Mouse (Mus musculus): ENCODE results near the gene Cdc73. TPM values are rescaled to one million over a fixed set of nuclear protein-coding genes. Genes with fewer than 3 reads are reported as not detected.

The Cdc73 gene
- total RNA-seq (2012; rRNA removed) (13.4 and 16.7 TPM in 2 replicates), total RNA-seq (2014; rRNA removed) (18.0 and 21.5 TPM in 2 replicates), polyA plus RNA-seq (2012; ENCODE audit: insufficient read length, low read depth) (84.8 and 85.0 TPM in 2 replicates)

- H3K36me3 ChIP-seq (replicated peaks in 1 of 2; ENCODE audit: control insufficient read depth in 1 of 2, insufficient read depth in 1 of 2, low read length in 1 of 2), result peaks cover 3 to 14% of the 10 kb centered on the region in 2 experiments
- in situ Hi-C loops (cut with MboI; ENCODE audit: low pct_ligation_motif_present, low pct_unique_long_range_greater_than_20kb, low sequenced_read_pairs), result no loop called here
- 0 out of 2 replicates have a peak, but pooled peaks have one; percentile 16 for TF ChIP-seq SIN3A (IDR thresholded peaks at IDR 0.05; ENCODE audit: low read length)
- TF ChIP-seq ZMIZ1 (IDR thresholded peaks at IDR 0.05; ENCODE audit: low read depth, low read length), result no peak; the same call in 1 of the 2 replicates
- peak in 1 of 2 experiments; percentile 77; a peak in 2 of 4 replicates for TF ChIP-seq CTCF (conservative IDR thresholded peaks at IDR 0.05 in 1 of 2, IDR thresholded peaks at IDR 0.05 in 1 of 2; ENCODE audit: low read depth in 2 of 2, low read length in 2 of 2)
- no peak for TF ChIP-seq ZNF384 (IDR thresholded peaks at IDR 0.05; ENCODE audit: low read depth, low read length)
- no peak for TF ChIP-seq MAZ (IDR thresholded peaks at IDR 0.05; ENCODE audit: low read depth, low read length)
- TF ChIP-seq NELFE (IDR thresholded peaks at IDR 0.05; ENCODE audit: low read depth, low read length), result peak; percentile 70
- TF ChIP-seq POLR2A (IDR thresholded peaks at IDR 0.05; ENCODE audit: low read depth, low read length), result peak; percentile 72; the same call in 1 of the 2 replicates
- no peak for TF ChIP-seq ZC3H11A (IDR thresholded peaks at IDR 0.05; ENCODE audit: low read depth, low read length)
- TF ChIP-seq SMC3 (IDR thresholded peaks at IDR 0.05; ENCODE audit: low read depth, low read length), result peak; percentile 46
- no peak for TF ChIP-seq USF1 (IDR thresholded peaks at IDR 0.05; ENCODE audit: low read depth, low read length)
- peak; percentile 51; the same call in 1 of the 2 replicates for TF ChIP-seq MAX (IDR thresholded peaks at IDR 0.05; ENCODE audit: low read length)
- TF ChIP-seq CHD2 (IDR thresholded peaks at IDR 0.05; ENCODE audit: low read length), result no peak
- no peak for TF ChIP-seq IRF4 (IDR thresholded peaks at IDR 0.05; ENCODE audit: low read depth, low read length)
- peak; percentile 27 for TF ChIP-seq BHLHE40 (IDR thresholded peaks at IDR 0.05; ENCODE audit: low read depth, low read length)
- no peak for TF ChIP-seq E2F4 (IDR thresholded peaks at IDR 0.05; ENCODE audit: insufficient replicate concordance, low read depth, low read length)
- no peak for TF ChIP-seq ETS1 (conservative IDR thresholded peaks at IDR 0.05; ENCODE audit: low read depth, low read length)
- TF ChIP-seq KAT2A (IDR thresholded peaks at IDR 0.05; ENCODE audit: insufficient replicate concordance, low read length), result no peak
- TF ChIP-seq JUN (IDR thresholded peaks at IDR 0.05; ENCODE audit: insufficient read depth, low read depth, low read length), result no peak
- no peak for TF ChIP-seq POLR2AphosphoS2 (IDR thresholded peaks at IDR 0.05; ENCODE audit: low read depth, low read length)
- peak; percentile 69; the same call in 1 of the 2 replicates for TF ChIP-seq UBTF (IDR thresholded peaks at IDR 0.05; ENCODE audit: low read depth, low read length)
- TF ChIP-seq HCFC1 (IDR thresholded peaks at IDR 0.05; ENCODE audit: low read depth, low read length), result peak; percentile 53; the same call in 1 of the 2 replicates
- peak; percentile 65; the same call in 1 of the 2 replicates for TF ChIP-seq MEF2A (IDR thresholded peaks at IDR 0.05; ENCODE audit: borderline replicate concordance, low read depth, low read length)
- TF ChIP-seq ZKSCAN1 (IDR thresholded peaks at IDR 0.05; ENCODE audit: borderline replicate concordance, low read depth, low read length), result no peak
- peak; percentile 66 for TF ChIP-seq TCF12 (IDR thresholded peaks at IDR 0.05; ENCODE audit: low read depth, low read length)
- TF ChIP-seq EP300 (IDR thresholded peaks at IDR 0.05; ENCODE audit: low read length), result no peak
- TF ChIP-seq GABPA (IDR thresholded peaks at IDR 0.05; ENCODE audit: insufficient replicate concordance, low read depth, low read length), result no peak
- TF ChIP-seq MAFK (IDR thresholded peaks at IDR 0.05; ENCODE audit: insufficient replicate concordance, low read length), result no peak
- TF ChIP-seq JUND (conservative IDR thresholded peaks at IDR 0.05; ENCODE audit: low read depth, low read length), result no peak
- no peak for TF ChIP-seq PAX5 (IDR thresholded peaks at IDR 0.05; ENCODE audit: low read length)
- peak; percentile 69 for TF ChIP-seq ELF1 (IDR thresholded peaks at IDR 0.05; ENCODE audit: low read depth, low read length)
- TF ChIP-seq TBP (conservative IDR thresholded peaks at IDR 0.05; ENCODE audit: low read depth, low read length), result peak; percentile 68; the same call in 1 of the 2 replicates
- TF ChIP-seq RAD21 (IDR thresholded peaks at IDR 0.05; ENCODE audit: low read depth, low read length), result peak; percentile 13
- no peak for TF ChIP-seq CHD1 (IDR thresholded peaks at IDR 0.05; ENCODE audit: low read depth, low read length)
- peak; percentile 69 for TF ChIP-seq NRF1 (IDR thresholded peaks at IDR 0.05; ENCODE audit: low read depth, low read length)
- TF ChIP-seq USF2 (conservative IDR thresholded peaks at IDR 0.05; ENCODE audit: low read depth, low read length), result no peak
- 0 out of 2 replicates have a peak, but pooled peaks have one; percentile 26 for TF ChIP-seq MXI1 (IDR thresholded peaks at IDR 0.05; ENCODE audit: low read depth, low read length)
- no peak for TF ChIP-seq MYC (IDR thresholded peaks at IDR 0.05; ENCODE audit: low read depth, low read length)
- TF ChIP-seq RCOR1 (conservative IDR thresholded peaks at IDR 0.05; ENCODE audit: low read depth, low read length), result no peak
Observed at GRCm38 (mm10) chr1:143702741-143703262, at the start of gene Cdc73. Cdc73 (minus strand) TSS chr1:143702893.

More at GRCm38 (mm10) chr1:143702741-143703262, at the start of gene Cdc73:
- Histone ChIP-seq H3K9me3 (replicated peaks; ENCODE audit: low read length) (no peaks in the 10 kb centered on the region), H3K27ac (ENCODE audit: insufficient read depth, low read depth) (peak within 1 kb of the TSS; percentile 85), H3K4me2 (ENCODE audit: insufficient read depth, low read depth, poor library complexity, severe bottlenecking) (peak within 1 kb of the TSS; percentile 86), H3K4me3 (replicated peaks in 1 of 3; ENCODE audit: low read depth in 2 of 3, low read length in 2 of 3, poor library complexity in 1 of 3) (peak within 1 kb of the TSS; percentile 90 to 97 (median 92)), H3K27me3 (replicated peaks) (peaks cover 11% of the 10 kb centered on the region), H3K9ac (ENCODE audit: insufficient read depth, low read depth) (peak within 1 kb of the TSS; percentile 96), H3K79me2 (replicated peaks; ENCODE audit: control insufficient read depth, extremely low read depth, insufficient read depth, poor library complexity, severe bottlenecking) (peaks cover 41% of the 10 kb centered on the region), H3K4me1 (ENCODE audit: control insufficient read depth in 1 of 2, insufficient read depth in 2 of 2) (peaks cover 0 to 12% of the 10 kb centered on the region in 2 experiments; a peak in 1 of 4 replicates)
- peak; percentile 73 for DNase-seq (ENCODE audit: extremely low read depth)
- dilution Hi-C loops (cut with MboI; ENCODE audit: extremely low pct_ligation_motif_present, extremely low pct_unique_long_range_greater_than_20kb, low sequenced_read_pairs), result no loop called here
